Mouse (Mus musculus): ENCODE results near the gene Tpi1. TPM values are rescaled to one million over a fixed set of nuclear protein-coding genes. Genes with fewer than 3 reads are reported as not detected.
"Not testable (repeated sequence)": the region's sequence is repeated elsewhere in the genome, so short reads cannot be mapped to it uniquely, and the experiment has no call there.

Tpi1 gene
- polyA plus RNA-seq, 1 experiment from 2014 or later: 861 TPM

DNA sequence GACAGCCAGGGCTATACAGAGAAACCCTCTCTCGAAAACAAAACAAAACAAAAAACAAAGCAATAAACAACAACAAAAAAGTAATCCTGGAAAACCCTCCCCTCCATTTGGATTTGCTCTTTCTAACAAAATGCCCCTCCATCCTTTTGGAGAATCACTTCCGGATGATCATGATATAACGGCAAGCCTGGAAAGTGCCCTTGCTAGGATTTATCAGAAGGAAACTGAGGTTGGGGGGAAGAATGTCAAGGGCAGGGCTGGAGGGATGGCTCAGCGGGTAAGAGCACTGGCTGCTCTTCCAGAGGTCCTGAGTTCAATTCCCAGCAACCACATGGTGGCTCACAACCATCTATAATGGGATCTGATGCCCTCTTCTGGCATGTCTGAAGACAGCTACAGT is 10.4 kb downstream of the Tpi1 start:
- not testable (repeated sequence) for H3K9me3 ChIP-seq (ENCODE audit: control insufficient read depth, low read length); DNase-seq (ENCODE audit: low spot score); H3K9ac ChIP-seq (ENCODE audit: low read depth, low read length); ATAC-seq (ENCODE audit: low read depth); H3K27me3 ChIP-seq (replicated peaks; ENCODE audit: control insufficient read depth, insufficient read depth, low read length); H3K36me3 ChIP-seq (ENCODE audit: control insufficient read depth, insufficient read depth, low read length); H3K4me2 ChIP-seq (ENCODE audit: low read depth, low read length); H3K27ac ChIP-seq (replicated peaks; ENCODE audit: low read depth, low read length); H3K4me3 ChIP-seq (ENCODE audit: low read depth, low read length)
- 93% methylated on average over 4 of the region's 4 CpGs for WGBS
- H3K4me1 ChIP-seq (ENCODE audit: control insufficient read depth, insufficient read depth, low read length): peaks cover 14% of the 10 kb centered on the region; the same call in 1 of the 2 replicates

DNA sequence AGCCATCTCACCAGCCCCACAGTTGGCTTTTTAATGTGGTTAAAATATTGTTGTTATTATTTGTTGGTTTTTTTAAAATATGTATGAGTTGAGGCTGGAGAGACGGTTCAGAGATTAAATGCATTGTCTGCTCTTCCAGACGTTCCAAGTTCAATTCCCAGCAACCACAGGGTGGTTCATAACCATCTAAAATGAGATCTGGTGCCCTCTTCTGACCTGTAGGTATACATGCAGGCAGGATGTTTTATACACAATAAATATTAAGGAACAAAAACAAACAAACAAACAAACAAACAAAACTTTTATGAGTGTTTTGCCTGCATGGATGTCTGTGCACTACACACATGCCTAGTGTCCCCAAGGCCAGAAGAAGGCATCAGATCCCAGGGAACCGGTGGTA is 11.0 kb downstream of the Tpi1 start:
- WGBS: 74% methylated on average over 3 of the region's 3 CpGs
- H3K36me3 ChIP-seq (ENCODE audit: control insufficient read depth, insufficient read depth, low read length): no peaks in the 10 kb centered on the region
- H3K4me1 ChIP-seq (ENCODE audit: control insufficient read depth, insufficient read depth, low read length): peaks cover 10% of the 10 kb centered on the region; the same call in 1 of the 2 replicates
- DNase-seq (ENCODE audit: low spot score): no peak
- H3K9me3 ChIP-seq (ENCODE audit: control insufficient read depth, low read length): no peaks in the 10 kb centered on the region
- no peak overlapping the region for H3K4me3 ChIP-seq (ENCODE audit: low read depth, low read length)
- H3K9ac ChIP-seq (ENCODE audit: low read depth, low read length): no peak overlapping the region
- no peak overlapping the region for H3K4me2 ChIP-seq (ENCODE audit: low read depth, low read length)
- no peaks in the 10 kb centered on the region for H3K27me3 ChIP-seq (replicated peaks; ENCODE audit: control insufficient read depth, insufficient read depth, low read length)
- ATAC-seq (ENCODE audit: low read depth): no peak
- no peak overlapping the region for H3K27ac ChIP-seq (replicated peaks; ENCODE audit: low read depth, low read length)

DNA sequence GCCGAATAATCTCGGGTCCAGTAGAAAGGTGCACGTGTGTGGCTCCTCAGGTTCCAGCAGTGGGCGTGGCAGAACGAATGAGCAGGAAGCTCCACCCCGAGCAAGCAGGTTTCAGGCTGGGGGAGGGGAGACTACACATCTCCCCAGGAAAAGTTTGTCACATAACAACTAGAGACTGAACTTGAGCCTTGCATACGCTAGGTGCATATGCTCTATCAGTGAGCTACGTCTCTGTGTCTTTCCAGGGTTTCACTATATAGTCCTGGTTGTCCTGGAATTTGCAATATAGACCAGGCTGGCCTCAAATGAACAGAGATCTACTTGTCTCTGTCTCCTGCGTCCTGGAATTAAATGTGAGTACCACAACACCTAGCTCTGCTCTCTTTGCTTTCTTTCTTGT is 11.7 kb downstream of the Tpi1 start:
- Histone ChIP-seq H3K4me2 (ENCODE audit: low read depth, low read length) (peak overlapping the region; percentile 41), H3K4me3 (ENCODE audit: low read depth, low read length) (peak overlapping the region; percentile 22)
- H3K4me1 ChIP-seq (ENCODE audit: control insufficient read depth, insufficient read depth, low read length); H3K27ac ChIP-seq (replicated peaks; ENCODE audit: low read depth, low read length); DNase-seq (ENCODE audit: low spot score); ATAC-seq (ENCODE audit: low read depth); H3K9ac ChIP-seq (ENCODE audit: low read depth, low read length); H3K36me3 ChIP-seq (ENCODE audit: control insufficient read depth, insufficient read depth, low read length); H3K27me3 ChIP-seq (replicated peaks; ENCODE audit: control insufficient read depth, insufficient read depth, low read length); H3K9me3 ChIP-seq (ENCODE audit: control insufficient read depth, low read length): not testable (repeated sequence)
- WGBS: 11% methylated on average over 5 of the region's 9 CpGs

DNA sequence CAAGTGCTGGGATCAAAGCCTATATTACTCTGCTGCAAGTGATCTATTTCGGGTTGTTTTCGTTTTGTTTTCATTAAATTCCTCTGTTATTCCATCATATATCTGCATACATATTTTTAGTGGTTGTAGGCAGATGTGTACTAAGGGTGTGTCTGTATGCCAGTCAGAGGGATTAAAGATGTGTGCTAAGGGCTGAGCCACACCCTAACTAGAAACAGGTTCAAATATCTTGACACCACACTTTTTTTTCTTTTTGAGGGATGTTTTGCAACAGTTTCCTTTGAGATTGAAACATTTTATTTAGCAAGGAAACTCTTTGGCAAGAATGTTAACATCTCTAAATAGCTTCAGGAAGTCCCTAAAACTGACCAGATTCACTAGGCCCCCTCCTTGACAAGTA is 17.9 kb downstream of the Tpi1 start:
- H3K27ac ChIP-seq (replicated peaks; ENCODE audit: low read depth, low read length): no peak overlapping the region
- 0 out of 2 replicates have a peak, but pooled peaks have one; percentile 18 for ATAC-seq (ENCODE audit: low read depth)

DNA sequence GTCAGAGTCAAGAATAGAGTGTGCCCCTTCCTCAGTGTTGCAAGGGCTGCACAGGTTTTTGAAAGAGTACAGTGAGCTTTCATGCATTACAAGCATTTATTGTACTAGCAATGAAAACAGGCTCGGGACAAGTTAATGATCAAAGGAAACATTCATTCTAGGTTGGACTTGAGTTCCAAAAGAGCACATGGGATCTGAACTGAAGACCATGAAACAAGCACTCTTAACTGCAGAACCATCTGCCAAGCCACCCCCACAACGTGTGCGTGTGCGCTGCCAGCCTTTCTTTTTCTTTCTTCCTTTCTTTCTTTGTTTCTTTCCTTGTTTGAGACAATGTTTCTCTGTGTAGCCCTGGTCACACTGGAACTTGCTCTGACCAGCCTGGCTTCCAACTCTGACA is 18.3 kb downstream of the Tpi1 start:
- Histone ChIP-seq H3K9me3 (ENCODE audit: control insufficient read depth, low read length) (no peaks in the 10 kb centered on the region), H3K4me3 (ENCODE audit: low read depth, low read length) (no peak overlapping the region), H3K4me1 (ENCODE audit: control insufficient read depth, insufficient read depth, low read length) (no peaks in the 10 kb centered on the region), H3K9ac (ENCODE audit: low read depth, low read length) (no peak overlapping the region), H3K36me3 (ENCODE audit: control insufficient read depth, insufficient read depth, low read length) (no peaks in the 10 kb centered on the region), H3K27ac (replicated peaks; ENCODE audit: low read depth, low read length) (no peak overlapping the region; the same call in 1 of the 2 replicates), H3K4me2 (ENCODE audit: low read depth, low read length) (no peak overlapping the region), H3K27me3 (replicated peaks; ENCODE audit: control insufficient read depth, insufficient read depth, low read length) (no peaks in the 10 kb centered on the region)
- no peak for DNase-seq (ENCODE audit: low spot score)
- no peak for ATAC-seq (ENCODE audit: low read depth)
- WGBS: 61% methylated on average over 4 of the region's 4 CpGs

More for the DNA sequence above, 17.9 kb downstream of the Tpi1 start:
- WGBS: 72% methylated on average over 2 of the region's 2 CpGs
- Histone ChIP-seq H3K4me2 (ENCODE audit: low read depth, low read length) (no peak overlapping the region), H3K9me3 (ENCODE audit: control insufficient read depth, low read length) (no peaks in the 10 kb centered on the region), H3K9ac (ENCODE audit: low read depth, low read length) (no peak overlapping the region), H3K4me1 (ENCODE audit: control insufficient read depth, insufficient read depth, low read length) (no peaks in the 10 kb centered on the region), H3K27me3 (replicated peaks; ENCODE audit: control insufficient read depth, insufficient read depth, low read length) (no peaks in the 10 kb centered on the region), H3K4me3 (ENCODE audit: low read depth, low read length) (no peak overlapping the region), H3K36me3 (ENCODE audit: control insufficient read depth, insufficient read depth, low read length) (no peaks in the 10 kb centered on the region)
- DNase-seq (ENCODE audit: low spot score): no peak

DNA sequence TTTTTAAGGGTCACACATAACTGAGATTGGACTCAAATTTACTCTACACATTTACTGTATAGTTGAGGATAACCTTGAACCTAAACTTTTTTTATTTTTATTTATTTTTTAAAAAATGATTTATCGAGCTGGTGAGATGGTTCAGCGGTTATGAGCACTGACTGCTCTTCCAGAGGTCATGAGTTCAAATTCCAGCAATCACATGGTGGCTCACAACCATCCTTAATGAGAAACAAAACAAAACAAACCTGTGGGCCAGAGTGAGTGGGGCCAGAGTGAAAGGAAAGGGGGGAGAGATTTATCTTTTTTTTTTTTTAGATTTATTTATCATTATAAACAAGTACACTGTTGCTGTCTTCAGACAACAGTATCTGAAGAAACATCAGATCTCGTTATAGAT is 22.2 kb downstream of the Tpi1 start:
- Histone ChIP-seq H3K4me1 (ENCODE audit: control insufficient read depth, insufficient read depth, low read length) (no peaks in the 10 kb centered on the region), H3K9me3 (ENCODE audit: control insufficient read depth, low read length) (no peaks in the 10 kb centered on the region), H3K4me3 (ENCODE audit: low read depth, low read length) (no peak overlapping the region), H3K4me2 (ENCODE audit: low read depth, low read length) (no peak overlapping the region), H3K27ac (replicated peaks; ENCODE audit: low read depth, low read length) (no peak overlapping the region), H3K27me3 (replicated peaks; ENCODE audit: control insufficient read depth, insufficient read depth, low read length) (no peaks in the 10 kb centered on the region), H3K9ac (ENCODE audit: low read depth, low read length) (no peak overlapping the region), H3K36me3 (ENCODE audit: control insufficient read depth, insufficient read depth, low read length) (no peaks in the 10 kb centered on the region)
- no peak for ATAC-seq (ENCODE audit: low read depth)
- 78% methylated on average over 3 of the region's 3 CpGs for WGBS
- DNase-seq (ENCODE audit: low spot score): no peak

DNA sequence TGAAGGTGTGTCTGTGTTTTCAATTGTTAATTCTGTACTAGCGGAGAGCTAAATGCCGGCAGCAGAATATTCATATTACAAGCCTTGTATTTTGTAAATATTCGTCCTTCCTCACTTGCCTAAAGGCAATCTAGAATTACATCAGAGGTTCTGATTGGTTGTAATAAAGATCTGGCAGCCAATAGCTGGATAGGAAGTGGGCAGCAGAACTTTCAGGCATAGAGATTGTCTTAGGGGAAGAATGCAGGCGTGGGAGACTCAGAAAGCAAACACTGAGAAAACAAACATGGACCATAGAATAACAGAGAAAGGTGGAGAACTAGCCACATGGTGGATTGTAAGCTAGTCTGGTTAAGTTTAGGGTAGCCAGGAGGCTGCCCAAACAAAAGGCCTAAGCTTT is 24.0 kb downstream of the Tpi1 start:
- DNase-seq (ENCODE audit: low spot score) (no peak), ATAC-seq (ENCODE audit: low read depth) (no peak)
- H3K4me2 ChIP-seq (ENCODE audit: low read depth, low read length): no peak overlapping the region
- H3K4me1 ChIP-seq (ENCODE audit: control insufficient read depth, insufficient read depth, low read length): no peaks in the 10 kb centered on the region
- no peak overlapping the region for H3K9ac ChIP-seq (ENCODE audit: low read depth, low read length)
- no peaks in the 10 kb centered on the region for H3K9me3 ChIP-seq (ENCODE audit: control insufficient read depth, low read length)
- H3K27ac ChIP-seq (replicated peaks; ENCODE audit: low read depth, low read length): no peak overlapping the region
- WGBS: 29% methylated on average over 4 of the region's 4 CpGs
- no peaks in the 10 kb centered on the region for H3K36me3 ChIP-seq (ENCODE audit: control insufficient read depth, insufficient read depth, low read length)
- no peaks in the 10 kb centered on the region for H3K27me3 ChIP-seq (replicated peaks; ENCODE audit: control insufficient read depth, insufficient read depth, low read length)
- no peak overlapping the region for H3K4me3 ChIP-seq (ENCODE audit: low read depth, low read length)

DNA sequence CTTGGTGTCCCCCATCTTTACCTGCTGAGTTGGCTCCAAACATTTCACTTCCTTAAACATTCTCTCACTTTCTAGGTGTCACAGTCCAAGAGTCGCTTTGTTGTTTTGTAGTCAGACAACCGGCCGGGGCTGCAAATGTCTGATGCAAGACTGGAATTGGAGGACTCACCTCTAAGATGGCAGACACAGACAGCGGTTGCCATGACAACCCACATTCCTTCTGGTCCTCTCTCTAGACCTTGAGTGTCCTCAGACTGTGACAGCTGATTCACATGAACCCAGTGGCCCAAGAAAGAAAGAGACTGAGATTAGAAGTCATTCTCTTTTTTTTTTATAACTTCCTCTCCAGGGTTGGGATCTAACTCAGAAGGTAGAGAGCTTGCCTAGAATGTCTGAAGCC is 24.6 kb downstream of the Tpi1 start:
- Histone ChIP-seq H3K4me1 (ENCODE audit: control insufficient read depth, insufficient read depth, low read length) (no peaks in the 10 kb centered on the region), H3K27ac (replicated peaks; ENCODE audit: low read depth, low read length) (no peak overlapping the region), H3K27me3 (replicated peaks; ENCODE audit: control insufficient read depth, insufficient read depth, low read length) (no peaks in the 10 kb centered on the region), H3K4me2 (ENCODE audit: low read depth, low read length) (no peak overlapping the region), H3K36me3 (ENCODE audit: control insufficient read depth, insufficient read depth, low read length) (no peaks in the 10 kb centered on the region), H3K9me3 (ENCODE audit: control insufficient read depth, low read length) (no peaks in the 10 kb centered on the region), H3K9ac (ENCODE audit: low read depth, low read length) (no peak overlapping the region), H3K4me3 (ENCODE audit: low read depth, low read length) (no peak overlapping the region)
- no peak for ATAC-seq (ENCODE audit: low read depth)
- no peak for DNase-seq (ENCODE audit: low spot score)
- 91% methylated on average over 4 of the region's 4 CpGs for WGBS

DNA sequence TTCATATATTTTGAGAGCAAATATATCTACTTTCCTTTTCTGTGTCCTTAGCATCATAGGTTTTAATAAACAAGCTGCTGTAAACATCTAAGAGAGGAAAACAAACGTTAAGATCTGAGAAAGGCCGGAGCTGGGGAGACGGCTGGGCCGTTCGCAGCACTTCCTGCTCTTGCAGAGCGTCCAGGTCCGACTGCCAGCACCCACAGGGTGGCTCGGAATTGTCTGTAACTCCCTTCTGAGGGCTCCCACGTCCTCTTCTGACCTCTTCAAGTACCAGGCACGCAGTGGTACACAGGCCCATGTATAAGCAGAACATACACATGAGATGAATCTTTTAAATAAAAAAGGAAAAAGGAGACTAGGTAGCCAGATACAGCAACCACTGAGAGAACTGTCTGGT is 26.4 kb downstream of the Tpi1 start:
- WGBS: 74% methylated on average over 10 of the region's 10 CpGs
- Histone ChIP-seq H3K4me1 (ENCODE audit: control insufficient read depth, insufficient read depth, low read length) (no peaks in the 10 kb centered on the region), H3K4me2 (ENCODE audit: low read depth, low read length) (no peak overlapping the region), H3K4me3 (ENCODE audit: low read depth, low read length) (no peak overlapping the region), H3K36me3 (ENCODE audit: control insufficient read depth, insufficient read depth, low read length) (no peaks in the 10 kb centered on the region), H3K9me3 (ENCODE audit: control insufficient read depth, low read length) (no peaks in the 10 kb centered on the region), H3K27ac (replicated peaks; ENCODE audit: low read depth, low read length) (no peak overlapping the region), H3K9ac (ENCODE audit: low read depth, low read length) (no peak overlapping the region), H3K27me3 (replicated peaks; ENCODE audit: control insufficient read depth, insufficient read depth, low read length) (no peaks in the 10 kb centered on the region)
- no peak for DNase-seq (ENCODE audit: low spot score)
- no peak for ATAC-seq (ENCODE audit: low read depth)
